Mouse (Mus musculus) telencephalon, adult 2 months (tissue): ENCODE measurements around the gene Cxadr.
A peak's percentile ranks its signal among the peaks of the same experiment; 100 is the strongest.

ENCODE experiments used
- DNase-seq: peaks from one replicate; pipeline ENCODE4 v3.0.0-alpha.2; 2011; ENCODE audit warnings: low read depth, low spot score

The Cxadr gene

DNA sequence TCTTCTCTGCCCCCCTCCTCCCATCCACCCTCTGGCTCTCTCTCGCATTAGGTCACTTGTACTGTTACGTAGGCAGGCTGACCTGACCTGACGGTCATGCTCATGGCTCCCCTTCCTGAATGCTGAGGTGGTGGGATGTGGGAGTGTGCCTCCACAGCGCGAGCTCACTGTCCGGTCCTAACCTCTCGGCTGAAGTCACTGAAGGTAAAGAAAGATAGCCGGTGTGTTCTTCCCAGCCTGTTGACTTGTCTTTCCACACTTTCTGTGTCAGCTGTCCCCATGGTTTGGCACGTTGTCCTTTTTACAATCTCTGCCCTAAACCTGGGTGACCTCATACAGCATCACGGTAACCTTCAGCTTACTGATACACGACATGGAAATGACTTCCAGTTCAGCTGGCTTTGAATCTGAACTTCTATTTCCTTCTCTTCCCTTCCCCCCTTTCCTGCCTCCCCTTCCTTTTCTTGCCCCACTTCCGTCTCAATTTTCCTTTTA is 4.4 kb downstream of the Cxadr start:
- no peak for DNase-seq

GRCm38 (mm10) chr16:78306606-78307005 is 5.3 kb downstream of the Cxadr start:
- DNase-seq: no peak

GRCm38 (mm10) chr16:78307476-78308192 is 6.3 kb downstream of the Cxadr start:
- DNase-seq: no peak

DNA sequence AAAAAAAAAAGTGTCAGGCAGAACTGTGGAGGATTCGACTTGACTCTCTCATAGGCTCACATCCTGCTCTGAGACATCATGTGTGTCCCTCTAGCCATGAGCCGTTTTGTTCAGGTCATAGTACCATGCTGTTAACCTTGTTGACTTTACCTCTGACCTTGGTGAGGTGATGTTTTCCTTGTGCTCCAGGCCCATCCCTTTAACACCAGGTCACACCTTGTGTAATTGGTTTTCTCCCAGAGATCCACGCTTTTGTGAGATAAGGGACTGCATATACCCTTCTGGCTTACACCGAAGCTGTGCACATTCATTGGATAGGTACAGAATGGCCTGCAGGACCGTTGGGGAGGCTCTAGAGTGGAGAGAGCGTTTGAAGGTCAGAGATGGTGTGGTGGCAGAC is 8.0 kb downstream of the Cxadr start:
- no peak for DNase-seq

DNA sequence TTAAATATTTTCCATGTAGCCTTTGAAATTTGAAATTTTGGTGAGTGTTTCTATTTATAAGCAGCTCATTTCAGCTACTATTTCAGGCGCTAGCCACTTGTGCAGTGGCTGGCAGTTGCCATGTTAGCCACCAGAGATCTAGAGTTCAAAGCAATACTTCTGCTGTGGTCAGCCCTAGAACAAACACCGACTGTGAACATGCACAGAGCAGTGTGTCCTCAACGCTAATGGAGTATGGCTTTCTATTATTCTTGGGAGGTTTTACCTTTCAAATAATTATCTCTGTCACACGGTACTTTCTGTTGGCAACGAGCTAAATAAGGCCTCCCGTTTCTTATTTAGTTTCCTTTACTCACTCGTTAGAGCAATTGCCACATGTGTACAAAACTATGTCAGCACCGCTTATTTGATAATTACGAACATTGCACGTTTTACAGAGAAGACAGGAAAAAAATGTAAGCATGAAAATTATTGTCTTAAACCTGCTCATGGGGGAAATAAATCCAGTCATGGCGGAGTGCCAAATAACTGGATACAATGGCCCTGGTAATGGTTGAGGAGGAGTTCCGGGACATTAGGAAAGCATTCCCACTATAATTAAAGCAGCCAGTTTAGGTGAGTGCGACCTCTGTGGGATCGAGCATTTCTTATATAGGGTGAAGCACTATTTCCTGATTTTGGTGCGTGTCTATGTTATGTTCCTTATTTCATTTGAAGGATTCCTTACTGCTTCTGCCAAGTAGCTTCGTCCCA is 12.0 kb downstream of the Cxadr start:
- DNase-seq: no peak

DNA sequence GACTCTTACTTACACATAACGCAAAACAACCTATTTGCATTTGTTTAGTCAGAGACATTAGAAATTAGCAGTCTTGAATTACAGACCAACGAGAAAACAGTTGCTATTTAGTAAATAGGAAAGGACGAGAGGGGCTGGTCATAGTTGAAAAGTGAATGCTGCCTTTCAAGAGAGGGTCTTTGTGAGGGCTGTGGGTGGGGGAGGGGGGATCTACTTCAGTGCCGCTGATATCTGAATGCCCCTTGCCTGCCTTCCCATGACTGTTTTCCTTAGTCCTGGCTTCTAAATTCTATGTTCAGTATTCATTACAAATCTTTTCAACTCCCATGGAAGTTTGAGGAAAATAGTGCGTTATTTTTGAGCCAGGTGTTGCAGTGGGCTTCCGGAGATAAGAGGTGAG is 12.7 kb downstream of the Cxadr start:
- DNase-seq: no peak

GRCm38 (mm10) chr16:78316849-78317248 is 15.6 kb downstream of the Cxadr start:
- DNase-seq: no peak

DNA sequence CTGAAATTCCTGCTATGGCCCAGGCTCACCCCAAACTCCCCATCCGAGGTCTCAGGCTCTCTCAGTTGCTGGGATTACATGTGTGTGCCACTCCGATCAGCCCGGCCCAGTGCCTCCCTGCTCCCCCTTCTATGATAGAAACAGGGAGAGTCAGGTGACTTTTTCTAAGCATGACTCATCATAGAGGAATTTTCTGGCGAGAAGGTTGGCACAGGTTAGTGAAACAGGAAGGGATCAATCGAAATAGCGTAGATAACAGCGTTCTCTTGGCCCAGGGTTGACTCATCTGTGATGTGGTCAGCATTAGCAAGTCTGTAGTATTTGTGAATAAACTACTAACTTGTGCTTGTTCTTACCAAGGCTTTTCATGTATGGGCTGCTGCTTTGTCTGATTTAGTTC is 16.7 kb downstream of the Cxadr start:
- DNase-seq: no peak

DNA sequence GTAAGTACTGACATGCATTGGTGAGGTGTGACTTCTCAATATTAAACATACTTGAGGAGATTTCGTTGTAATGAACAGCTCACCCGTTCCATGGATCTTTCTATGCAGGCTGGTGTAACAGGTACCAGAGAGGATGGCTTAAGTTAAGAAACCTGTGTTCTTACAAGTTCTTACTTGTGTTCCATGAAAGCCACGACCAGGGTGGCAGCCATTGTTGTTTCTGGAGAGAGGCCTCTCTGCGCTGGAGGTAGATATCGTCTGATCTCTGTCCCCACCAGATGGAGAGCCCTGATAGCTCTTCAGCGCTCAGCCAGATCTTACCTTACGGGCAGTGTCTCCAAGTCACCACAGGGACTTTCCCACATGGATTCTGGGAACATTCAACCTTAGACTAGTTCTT is 18.4 kb downstream of the Cxadr start:
- no peak for DNase-seq

DNA sequence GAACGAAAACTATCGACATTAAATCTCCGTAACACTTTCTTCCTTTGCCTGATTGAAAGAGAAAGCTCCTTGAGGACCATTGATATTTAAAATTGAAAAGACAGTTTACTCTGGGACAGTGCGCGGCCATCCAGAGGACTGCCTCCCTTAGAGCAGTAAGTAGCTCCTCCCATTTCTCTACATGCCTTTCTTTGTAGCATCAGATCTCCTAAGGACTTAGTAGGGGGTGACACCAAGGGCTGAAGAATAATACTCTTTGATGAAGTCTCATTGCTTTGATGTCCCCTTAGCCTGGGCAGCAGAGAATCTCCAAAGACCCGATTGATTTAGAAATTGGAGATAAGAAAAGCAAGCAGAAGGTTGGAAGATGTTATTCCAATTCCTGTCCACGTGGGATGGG is 20.3 kb downstream of the Cxadr start:
- DNase-seq: no peak

- DNase-seq: peak; percentile 76
These were observed 20.9 kb downstream of the Cxadr start for GRCm38 (mm10) chr16:78322140-78322539.

DNA sequence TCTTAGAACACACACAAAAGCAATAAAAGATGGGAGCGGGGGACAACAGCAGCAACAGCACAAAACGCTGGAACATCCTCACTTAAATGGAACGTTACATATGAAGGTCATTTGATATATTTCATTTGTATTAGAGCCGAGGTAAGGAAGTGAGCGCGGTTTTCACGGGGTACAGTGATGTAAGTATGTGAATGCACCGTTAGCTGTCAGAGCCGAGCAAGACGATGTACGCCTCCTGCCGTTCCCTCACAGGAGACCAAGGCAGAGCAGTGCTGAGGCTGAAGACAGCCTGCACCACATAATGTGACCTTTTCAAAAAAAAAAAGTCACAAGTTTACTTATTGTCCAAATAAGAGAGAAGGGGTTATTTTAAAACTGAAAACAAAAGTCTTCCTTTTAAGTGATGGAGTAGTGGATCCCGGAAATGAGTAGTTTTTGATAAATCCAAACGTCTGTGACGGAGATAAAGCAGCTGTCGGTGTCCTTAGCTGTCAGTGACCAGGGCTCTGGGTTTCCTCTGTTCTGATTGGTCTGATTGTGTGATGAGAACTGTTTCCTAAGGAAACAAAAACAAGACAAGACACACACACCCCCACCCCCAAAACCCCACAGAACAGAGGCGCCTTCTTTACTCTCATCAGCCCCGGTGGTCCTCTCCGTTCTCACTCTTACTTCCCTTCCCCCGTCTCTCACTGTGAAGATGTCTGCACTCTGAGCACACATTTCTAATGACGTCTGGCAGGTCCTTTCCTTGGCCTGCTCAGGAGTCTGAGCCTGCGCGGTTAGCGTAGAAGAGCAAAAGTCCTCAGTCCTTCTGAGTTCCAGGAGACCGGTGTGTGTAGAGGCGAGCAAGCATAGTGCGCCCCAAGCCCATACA is 24.9 kb downstream of the Cxadr start:
- no peak for DNase-seq

- DNase-seq: no peak
These were observed 26.3 kb downstream of the Cxadr start for GRCm38 (mm10) chr16:78327562-78327961.

GRCm38 (mm10) chr16:78327999-78328398 is 26.7 kb downstream of the Cxadr start:
- no peak for DNase-seq

DNA sequence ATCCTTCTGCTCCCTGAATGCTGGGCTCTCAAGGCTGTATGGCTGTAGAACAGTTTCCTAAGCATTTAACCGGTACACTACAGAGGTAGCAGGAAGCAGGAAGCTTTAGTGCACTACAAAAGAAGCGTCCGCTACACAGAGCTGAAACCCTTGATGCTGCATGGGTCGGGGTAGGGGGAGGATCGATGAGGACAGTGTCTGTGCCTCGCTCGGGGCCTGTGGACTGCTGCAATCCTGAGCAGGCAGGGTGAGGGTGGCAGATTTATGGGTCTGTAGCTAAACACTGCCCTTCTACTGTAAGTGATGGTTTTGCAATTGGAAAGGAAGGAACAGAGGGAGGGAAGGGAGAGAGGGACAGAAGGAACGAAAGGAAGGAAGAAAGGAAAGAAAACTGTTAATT is 35.9 kb downstream of the Cxadr start:
- no peak for DNase-seq

DNA sequence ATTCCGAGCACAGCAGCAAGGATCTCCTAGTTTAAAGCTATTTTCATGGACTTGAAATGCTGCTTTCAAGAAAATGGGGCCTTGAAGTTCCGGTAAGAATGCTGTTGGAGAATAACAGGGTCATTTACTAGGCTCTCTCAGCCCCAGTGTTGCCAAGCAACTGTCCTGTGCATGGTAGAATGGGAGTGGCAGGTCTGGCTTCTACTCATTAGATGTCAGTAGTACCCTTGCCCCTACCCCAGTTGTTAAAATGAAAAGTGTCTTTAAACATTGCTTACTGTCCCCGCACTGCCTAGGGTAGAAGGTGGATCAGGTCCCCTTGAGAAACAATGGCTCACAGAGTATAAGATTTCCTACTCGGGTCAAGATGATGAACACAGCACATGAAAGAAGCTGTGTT is 40.1 kb downstream of the Cxadr start:
- no peak for DNase-seq

DNA sequence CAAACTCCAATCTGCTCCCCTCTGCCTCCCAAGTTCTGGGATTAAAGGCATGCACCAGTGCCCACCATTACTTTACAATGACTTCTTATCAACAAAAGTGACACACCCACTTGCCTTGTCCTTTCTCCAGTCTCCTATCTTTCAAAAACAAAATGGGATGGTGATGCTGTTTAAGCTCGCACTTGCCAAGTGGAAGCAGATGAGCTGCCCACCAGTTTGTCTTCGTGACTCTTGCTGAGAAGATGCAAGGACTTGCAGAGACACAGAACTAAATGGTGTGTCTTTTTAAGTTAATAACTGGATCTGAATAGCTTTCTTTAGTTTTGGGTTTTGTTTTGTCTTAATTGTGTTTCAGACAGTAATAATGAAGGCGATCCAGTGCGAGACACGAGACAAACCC is 41.5 kb downstream of the Cxadr start:
- DNase-seq: no peak

DNA sequence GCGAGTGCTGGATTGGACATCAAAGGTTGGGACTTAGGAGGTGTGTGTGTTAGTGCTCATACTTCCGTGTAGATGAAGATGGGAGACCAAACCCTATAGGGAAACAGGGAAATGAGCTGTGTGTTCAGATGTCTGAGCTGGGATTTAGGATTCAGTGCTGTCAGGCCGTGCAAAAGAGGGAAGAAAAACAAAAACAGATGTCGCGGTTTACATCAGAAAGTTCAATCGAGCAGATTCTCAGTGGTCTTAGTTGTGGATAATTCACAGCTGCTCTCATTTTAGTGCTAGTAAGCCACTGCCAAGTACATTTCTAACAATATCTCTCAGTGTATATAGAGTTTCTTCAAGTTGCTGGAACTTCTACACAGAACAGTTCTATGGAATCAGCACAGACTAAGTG is 42.5 kb downstream of the Cxadr start:
- DNase-seq: no peak

DNA sequence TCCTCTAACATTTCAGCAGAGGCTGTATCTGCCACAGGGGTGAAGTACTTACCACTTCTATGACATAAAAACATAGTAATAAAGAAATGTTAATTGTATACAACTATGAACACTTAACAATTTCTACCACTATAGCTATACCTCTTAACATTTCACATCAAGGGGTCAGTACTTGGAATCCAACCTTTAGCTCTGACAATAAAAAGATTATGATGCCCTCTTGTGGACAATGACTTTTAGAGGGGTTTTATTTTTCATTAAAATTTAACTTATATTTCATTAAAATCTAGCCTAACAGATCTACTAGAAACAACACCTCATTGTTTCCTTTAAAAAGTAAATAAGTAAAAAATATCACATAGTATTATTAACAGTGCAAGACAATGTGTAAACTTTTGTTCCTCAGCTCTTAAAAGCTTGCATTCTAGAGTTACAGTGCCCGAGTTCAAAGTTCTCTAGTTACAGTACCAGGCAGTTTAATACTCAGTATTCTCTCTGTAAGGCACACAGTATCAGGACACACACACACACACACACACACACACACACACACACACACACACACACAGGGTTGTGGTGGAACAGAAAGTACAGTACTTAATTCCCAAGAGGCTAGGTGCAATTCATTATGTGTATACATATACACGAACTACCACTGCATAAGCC is 45.5 kb downstream of the Cxadr start:
- no peak for DNase-seq

DNA sequence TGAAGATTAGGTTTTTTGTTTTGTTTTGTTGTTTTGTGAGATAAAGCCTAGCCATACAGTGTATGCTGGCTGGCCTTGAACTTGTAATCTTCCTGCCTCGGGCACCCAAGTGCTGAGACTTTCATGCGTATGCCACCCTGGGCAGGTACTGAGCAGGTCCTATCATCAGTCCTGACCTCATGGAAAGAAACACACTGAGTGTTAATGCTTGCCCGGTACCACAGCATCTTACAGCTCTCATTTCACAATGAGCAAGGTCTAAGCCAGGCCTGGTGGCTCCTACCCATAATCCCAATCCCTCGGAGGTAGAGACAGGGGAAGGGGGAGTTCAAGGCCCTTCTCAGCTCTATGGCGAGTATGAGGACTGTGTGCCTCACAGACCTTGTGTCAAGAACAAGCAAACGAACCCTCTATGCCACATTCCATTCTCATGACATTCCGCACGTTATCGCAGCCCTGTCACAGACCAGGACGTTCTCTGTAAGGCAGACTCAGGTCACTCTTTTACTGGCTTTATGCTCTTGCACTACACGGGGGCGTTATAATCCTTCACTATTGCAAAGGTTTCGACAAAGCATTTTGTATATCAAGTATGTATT is 46.1 kb downstream of the Cxadr start:
- DNase-seq: no peak

DNA sequence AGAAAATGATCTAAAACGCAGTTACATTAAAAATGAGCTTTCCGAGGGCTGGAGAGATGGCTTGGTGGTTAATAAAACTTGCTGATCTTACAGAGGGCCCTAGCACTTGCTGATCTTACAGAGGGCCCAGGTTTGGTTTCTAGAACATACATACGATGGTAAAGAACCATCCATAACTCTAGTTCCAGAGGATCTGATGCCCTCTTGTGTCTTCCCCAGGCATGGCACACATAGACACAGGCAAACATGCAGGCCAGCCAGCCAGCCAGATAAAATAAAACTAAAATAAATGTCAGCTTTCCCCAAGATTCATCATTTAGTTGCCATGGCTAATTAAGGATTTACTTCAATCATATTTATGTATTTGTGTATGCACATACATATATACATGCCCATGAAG is 56.5 kb downstream of the Cxadr start:
- DNase-seq: no peak
